Mouse (Mus musculus) midbrain, postnatal 0 days (tissue): ENCODE results near the gene Capn3. TPM values are rescaled to one million over a fixed set of nuclear protein-coding genes. Genes with fewer than 3 reads are reported as not detected.

Source experiments
- ATAC-seq: fragments of 200-750 bp; cut with Nextera tagmentation; 2 replicates; pipeline ENCODE4 v1.8.0; 2017; ENCODE audit warnings: moderate number of reproducible peaks, mild to moderate bottlenecking, moderate TSS enrichment, moderate library complexity; ENCODE audit not compliant: low FRiP score
- DNase-seq: peaks from one replicate; pipeline ENCODE4 v3.0.0-alpha.2; 2015; ENCODE audit warnings: low spot score
- H3K27ac ChIP-seq: fragments of 300-500 bp; sonication (generic); 2 replicates; pipeline ENCODE4 v1.5.1; 2014; ENCODE audit warnings: low read depth, mild to moderate bottlenecking, low read length, mixed read lengths
- H3K27me3 ChIP-seq: fragments of 300-500 bp; sonication (generic); 2 replicates; pipeline ENCODE4 v1.6.1; 2014; ENCODE audit warnings: low read length, control low read depth, mixed read lengths; ENCODE audit not compliant: insufficient read depth
- H3K36me3 ChIP-seq: fragments of 300-500 bp; sonication (generic); 2 replicates; pipeline ENCODE4 v1.6.1; 2014; ENCODE audit warnings: low read length, control low read depth, mixed read lengths; ENCODE audit not compliant: insufficient read depth
- H3K4me1 ChIP-seq: fragments of 300-500 bp; sonication (generic); 2 replicates; pipeline ENCODE4 v1.6.1; 2014; ENCODE audit warnings: mild to moderate bottlenecking, control low read depth, antibody characterized with exemption, low read length, mixed read lengths; ENCODE audit not compliant: insufficient read depth
- H3K4me2 ChIP-seq: fragments of 300-500 bp; sonication (generic); 2 replicates; pipeline ENCODE4 v1.6.1; 2014; ENCODE audit warnings: low read depth, mild to moderate bottlenecking, low read length, mixed read lengths; ENCODE audit not compliant: poor library complexity, severe bottlenecking
- H3K4me3 ChIP-seq: fragments of 300-500 bp; sonication (generic); 2 replicates; pipeline ENCODE4 v1.5.1; 2014; ENCODE audit warnings: low read depth, mild to moderate bottlenecking, low read length, moderate library complexity
- H3K9ac ChIP-seq: fragments of 300-500 bp; sonication (generic); replicated peaks from 2 replicates; pipeline ENCODE4 v1.6.1; 2014; ENCODE audit warnings: mild to moderate bottlenecking, low read length, moderate library complexity, mixed read lengths; ENCODE audit not compliant: poor library complexity, severe bottlenecking
- H3K9me3 ChIP-seq: fragments of 300-500 bp; sonication (generic); 2 replicates; pipeline ENCODE4 v1.6.1; 2016; ENCODE audit warnings: low read length, control low read depth
- CTCF ChIP-seq: IDR thresholded peaks from 2 replicates; pipeline ENCODE4 v1.5.1; 2016; ENCODE audit warnings: antibody characterized with exemption, mild to moderate bottlenecking
- WGBS: fragments of 180-500 bp; shearing (Covaris S2); extraction: QIAGEN DNeasy Blood & Tissue Kit; methylation state at CpG from one replicate; pipeline ENCODE4 v1.1.7; 2014; 5-methylcytosine and 5-hydroxymethylcytosine counted together
- polyA plus RNA-seq: library from polyadenylated mRNA; unstranded; fragments of >200 nt; fragmentation: Nextera tagmentation; extraction: Ambion mirVana; gene quantifications from 2 replicates; pipeline ENCODE4 v1.2.1, GENCODE M21; 2015
- total RNA-seq: library from RNA; depleted of rRNA; stranded (reverse); fragments of >200 nt; gene quantifications from 2 replicates; pipeline ENCODE4 v1.2.3, GENCODE M21; 2014; rRNA removed

Capn3 gene
- total RNA-seq (0.38 and 0.66 TPM in 2 replicates), polyA plus RNA-seq (0.61 and 0.67 TPM in 2 replicates)

GRCm38 (mm10) chr2:120455719-120456118 is at the start of gene Capn3:
TSS of gene Capn3 (plus strand) at chr2:120456019.
- DNase-seq (no peak), ATAC-seq (no peak)
- H3K27me3 ChIP-seq: no peaks in the 10 kb centered on the region
- H3K4me3 ChIP-seq: no peak within 1 kb of the TSS
- no peaks in the 10 kb centered on the region for H3K9me3 ChIP-seq
- 70% methylated on average over 4 of the region's 4 CpGs for WGBS
- TF ChIP-seq CTCF: no peak
- no peaks in the 10 kb centered on the region for H3K4me1 ChIP-seq
- H3K27ac ChIP-seq: no peak within 1 kb of the TSS
- H3K4me2 ChIP-seq: no peak within 1 kb of the TSS
- no peaks in the 10 kb centered on the region for H3K36me3 ChIP-seq
- H3K9ac ChIP-seq: no peak within 1 kb of the TSS

- Histone ChIP-seq H3K4me1 (no peaks in the 10 kb centered on the region), H3K27ac (no peak overlapping the region), H3K36me3 (no peaks in the 10 kb centered on the region), H3K9me3 (no peaks in the 10 kb centered on the region), H3K4me2 (no peak overlapping the region), H3K4me3 (no peak overlapping the region), H3K9ac (no peak overlapping the region), H3K27me3 (no peaks in the 10 kb centered on the region)
- 92% methylated on average over 3 of the region's 3 CpGs for WGBS
- TF ChIP-seq CTCF: no peak
- ATAC-seq (no peak), DNase-seq (no peak)
Measured at GRCm38 (mm10) chr2:120411096-120411628, 44.7 kb upstream of the Capn3 start.

GRCm38 (mm10) chr2:120414113-120414512 is 41.7 kb upstream of the Capn3 start:
- ATAC-seq (no peak), DNase-seq (no peak)
- Histone ChIP-seq H3K4me2 (no peak overlapping the region), H3K36me3 (no peaks in the 10 kb centered on the region), H3K9ac (no peak overlapping the region), H3K4me3 (no peak overlapping the region), H3K27ac (no peak overlapping the region), H3K9me3 (no peaks in the 10 kb centered on the region), H3K27me3 (no peaks in the 10 kb centered on the region), H3K4me1 (no peaks in the 10 kb centered on the region)
- TF ChIP-seq CTCF: no peak

- H3K4me2 ChIP-seq: no peak overlapping the region
- no peaks in the 10 kb centered on the region for H3K4me1 ChIP-seq
- DNase-seq (no peak), ATAC-seq (no peak)
- H3K4me3 ChIP-seq: no peak overlapping the region
- no peaks in the 10 kb centered on the region for H3K27me3 ChIP-seq
- no peaks in the 10 kb centered on the region for H3K36me3 ChIP-seq
- no peaks in the 10 kb centered on the region for H3K9me3 ChIP-seq
- H3K27ac ChIP-seq: no peak overlapping the region
- no peak for TF ChIP-seq CTCF
- WGBS: 68% methylated on average over 1 of the region's 1 CpGs
- no peak overlapping the region for H3K9ac ChIP-seq
Measured at GRCm38 (mm10) chr2:120414738-120415414, 40.9 kb upstream of the Capn3 start.

- ATAC-seq (no peak), DNase-seq (no peak)
- H3K27ac ChIP-seq: no peak overlapping the region
- H3K27me3 ChIP-seq: no peaks in the 10 kb centered on the region
- 88% methylated on average over 5 of the region's 5 CpGs for WGBS
- H3K9me3 ChIP-seq: no peaks in the 10 kb centered on the region
- no peak overlapping the region for H3K9ac ChIP-seq
- no peak overlapping the region for H3K4me2 ChIP-seq
- TF ChIP-seq CTCF: no peak
- no peaks in the 10 kb centered on the region for H3K4me1 ChIP-seq
- H3K36me3 ChIP-seq: no peaks in the 10 kb centered on the region
- H3K4me3 ChIP-seq: no peak overlapping the region
Measured at GRCm38 (mm10) chr2:120424386-120424785, 31.4 kb upstream of the Capn3 start.

GRCm38 (mm10) chr2:120444486-120444885 is 11.3 kb upstream of the Capn3 start:
- 89% methylated on average over 1 of the region's 1 CpGs for WGBS
- H3K36me3 ChIP-seq: no peaks in the 10 kb centered on the region
- H3K9ac ChIP-seq: no peak overlapping the region
- TF ChIP-seq CTCF: no peak
- H3K27me3 ChIP-seq: no peaks in the 10 kb centered on the region
- DNase-seq: no peak
- H3K27ac ChIP-seq: no peak overlapping the region
- no peak overlapping the region for H3K4me2 ChIP-seq
- no peaks in the 10 kb centered on the region for H3K4me1 ChIP-seq
- H3K9me3 ChIP-seq: no peaks in the 10 kb centered on the region
- no peak overlapping the region for H3K4me3 ChIP-seq
- ATAC-seq: no peak
